Mouse (Mus musculus): ENCODE data around the gene Fam19a1. TPM values are rescaled to one million over a fixed set of nuclear protein-coding genes. Genes with fewer than 3 reads are reported as not detected.

Fam19a1 gene
- total RNA-seq (2021) (not detected), polyA plus RNA-seq (2012; rRNA removed) (not detected in 2 replicates)
- long read RNA-seq = 0 reads

DNA sequence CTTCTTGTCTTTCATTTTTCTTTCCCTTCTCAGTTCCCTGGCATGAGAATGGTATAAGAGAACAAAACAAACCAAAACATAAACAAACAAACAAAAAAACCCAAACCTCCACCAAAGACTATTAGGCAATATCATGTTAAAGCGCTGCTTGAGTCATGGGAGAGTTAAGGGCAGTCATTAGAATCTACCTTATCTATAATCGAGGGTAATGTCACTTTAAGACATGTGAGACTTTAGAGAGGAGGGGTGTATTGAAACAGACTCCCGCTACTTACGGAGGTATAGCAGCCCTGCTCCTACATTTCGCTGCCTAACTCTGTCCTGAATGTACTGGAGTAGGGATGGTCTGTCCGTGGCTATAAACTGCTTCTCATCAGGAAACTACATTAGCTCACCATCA is at the start of gene Fam19a1:
Fam19a1 (plus strand) TSS at position 301 of the 400 bp plus-strand sequence.
- WGBS = 44% methylated on average over 6 of the region's 6 CpGs
- TF ChIP-seq EP300 (IDR thresholded peaks at IDR 0.05; ENCODE audit: insufficient read depth, low read depth, low read length) = no peak
- no peak for TF ChIP-seq POLR2A (IDR thresholded peaks at IDR 0.05; ENCODE audit: insufficient read depth, low read depth, low read length)
- TF ChIP-seq CTCF (IDR thresholded peaks at IDR 0.05) = no peak
- 0 out of 2 replicates have a peak, but pooled peaks cover 1% of the 10 kb centered on the region for H3K27me3 ChIP-seq (ENCODE audit: control insufficient read depth, insufficient read depth, low read length)
- no peaks in the 10 kb centered on the region for H3K36me3 ChIP-seq (ENCODE audit: control insufficient read depth, insufficient read depth, low read length)
- H3K27ac ChIP-seq = no peak within 1 kb of the TSS
- H3K4me1 ChIP-seq (ENCODE audit: control insufficient read depth, insufficient read depth, low read length) = no peaks in the 10 kb centered on the region
- no peak within 1 kb of the TSS for H3K4me3 ChIP-seq
- H3K79me2 ChIP-seq (replicated peaks; ENCODE audit: control insufficient read depth, insufficient read depth, low read length) = no peaks in the 10 kb centered on the region
- no peak within 1 kb of the TSS for H3K9ac ChIP-seq (ENCODE audit: low read depth, low read length)
- intact Hi-C loops (cut with DNase I) = no loop called here
- DNase-seq = no peak

- no peak overlapping the region for H3K4me3 ChIP-seq
- no peak overlapping the region for H3K9ac ChIP-seq (ENCODE audit: low read depth, low read length)
- no peak for TF ChIP-seq EP300 (IDR thresholded peaks at IDR 0.05; ENCODE audit: insufficient read depth, low read depth, low read length)
- TF ChIP-seq POLR2A (IDR thresholded peaks at IDR 0.05; ENCODE audit: insufficient read depth, low read depth, low read length) = no peak
- TF ChIP-seq CTCF (IDR thresholded peaks at IDR 0.05) = no peak
- H3K79me2 ChIP-seq (replicated peaks; ENCODE audit: control insufficient read depth, insufficient read depth, low read length) = no peaks in the 10 kb centered on the region
- H3K4me1 ChIP-seq (ENCODE audit: control insufficient read depth, insufficient read depth, low read length) = no peaks in the 10 kb centered on the region
- WGBS = 41% methylated on average over 4 of the region's 4 CpGs
- H3K27me3 ChIP-seq (ENCODE audit: control insufficient read depth, insufficient read depth, low read length) = no peaks in the 10 kb centered on the region
- H3K27ac ChIP-seq = no peak overlapping the region
- intact Hi-C loops (cut with DNase I) = no loop called here
- H3K36me3 ChIP-seq (ENCODE audit: control insufficient read depth, insufficient read depth, low read length) = no peaks in the 10 kb centered on the region
- DNase-seq = no peak
These were observed 41.9 kb upstream of the Fam19a1 start for GRCm38 (mm10) chr6:96071080-96071479.

GRCm38 (mm10) chr6:96071567-96071966 is 41.4 kb upstream of the Fam19a1 start:
- Histone ChIP-seq H3K27ac (no peak overlapping the region), H3K4me1 (ENCODE audit: control insufficient read depth, insufficient read depth, low read length) (no peaks in the 10 kb centered on the region), H3K36me3 (ENCODE audit: control insufficient read depth, insufficient read depth, low read length) (no peaks in the 10 kb centered on the region), H3K9ac (ENCODE audit: low read depth, low read length) (no peak overlapping the region), H3K4me3 (no peak overlapping the region), H3K27me3 (ENCODE audit: control insufficient read depth, insufficient read depth, low read length) (no peaks in the 10 kb centered on the region), H3K79me2 (replicated peaks; ENCODE audit: control insufficient read depth, insufficient read depth, low read length) (no peaks in the 10 kb centered on the region)
- intact Hi-C loops (cut with DNase I) = no loop called here
- TF ChIP-seq EP300 (IDR thresholded peaks at IDR 0.05; ENCODE audit: insufficient read depth, low read depth, low read length) (no peak), POLR2A (IDR thresholded peaks at IDR 0.05; ENCODE audit: insufficient read depth, low read depth, low read length) (no peak), CTCF (IDR thresholded peaks at IDR 0.05) (no peak)
- DNase-seq = no peak

DNA sequence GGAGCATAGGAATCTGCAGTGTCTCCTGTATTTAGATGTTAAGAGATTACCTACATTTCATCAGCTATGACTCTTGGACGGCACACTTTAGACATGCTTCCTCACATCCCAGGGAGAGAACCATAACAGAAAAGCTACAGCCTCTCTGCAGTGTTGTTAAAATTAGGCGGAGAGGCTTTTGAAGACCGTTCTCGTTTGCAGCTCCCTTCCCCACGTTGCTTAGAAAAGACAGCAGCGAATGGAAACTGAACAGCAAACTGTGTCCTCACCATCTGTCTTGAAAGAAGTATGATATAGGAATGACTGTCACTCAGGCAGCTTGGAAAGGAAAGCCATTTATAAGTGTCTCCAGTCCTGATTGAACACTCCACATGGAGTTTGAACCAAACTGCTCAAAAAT is 23.0 kb upstream of the Fam19a1 start:
- no peak for TF ChIP-seq EP300 (IDR thresholded peaks at IDR 0.05; ENCODE audit: insufficient read depth, low read depth, low read length)
- TF ChIP-seq CTCF (IDR thresholded peaks at IDR 0.05) = no peak
- no peak for TF ChIP-seq POLR2A (IDR thresholded peaks at IDR 0.05; ENCODE audit: insufficient read depth, low read depth, low read length)
- Histone ChIP-seq H3K27ac (no peak overlapping the region), H3K4me1 (ENCODE audit: control insufficient read depth, insufficient read depth, low read length) (no peaks in the 10 kb centered on the region), H3K27me3 (ENCODE audit: control insufficient read depth, insufficient read depth, low read length) (no peaks in the 10 kb centered on the region), H3K79me2 (replicated peaks; ENCODE audit: control insufficient read depth, insufficient read depth, low read length) (no peaks in the 10 kb centered on the region), H3K9ac (ENCODE audit: low read depth, low read length) (no peak overlapping the region), H3K36me3 (ENCODE audit: control insufficient read depth, insufficient read depth, low read length) (no peaks in the 10 kb centered on the region), H3K4me3 (no peak overlapping the region)
- 79% methylated on average over 6 of the region's 6 CpGs for WGBS
- intact Hi-C loops (cut with DNase I) = no loop called here
- no peak for DNase-seq

DNA sequence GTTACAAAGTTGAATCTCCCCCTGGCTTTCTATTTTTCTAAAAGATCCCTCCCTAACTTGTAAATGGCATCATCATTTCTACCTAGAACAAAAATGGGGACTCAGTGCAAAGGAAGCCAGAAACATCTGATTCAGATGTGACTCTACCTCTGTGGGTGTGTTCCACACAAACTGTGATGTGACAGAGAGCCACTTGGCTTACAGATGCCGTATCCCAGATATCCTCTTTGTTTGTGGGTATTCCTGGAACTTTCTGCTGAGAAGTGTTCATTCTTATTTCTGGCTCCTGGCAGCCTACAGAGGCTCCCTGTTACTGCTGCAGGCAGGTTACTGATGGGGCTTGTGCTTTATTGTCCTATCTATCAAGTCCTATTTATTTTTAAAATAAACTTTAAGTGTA is 19.2 kb upstream of the Fam19a1 start:
- no peak for DNase-seq
- Histone ChIP-seq H3K9ac (ENCODE audit: low read depth, low read length) (no peak overlapping the region), H3K27ac (no peak overlapping the region), H3K36me3 (ENCODE audit: control insufficient read depth, insufficient read depth, low read length) (no peaks in the 10 kb centered on the region), H3K4me3 (no peak overlapping the region), H3K79me2 (replicated peaks; ENCODE audit: control insufficient read depth, insufficient read depth, low read length) (no peaks in the 10 kb centered on the region), H3K4me1 (ENCODE audit: control insufficient read depth, insufficient read depth, low read length) (no peaks in the 10 kb centered on the region), H3K27me3 (ENCODE audit: control insufficient read depth, insufficient read depth, low read length) (no peaks in the 10 kb centered on the region)
- 77% methylated on average over 1 of the region's 1 CpGs for WGBS
- TF ChIP-seq CTCF (IDR thresholded peaks at IDR 0.05) = no peak
- no peak for TF ChIP-seq EP300 (IDR thresholded peaks at IDR 0.05; ENCODE audit: insufficient read depth, low read depth, low read length)
- no peak for TF ChIP-seq POLR2A (IDR thresholded peaks at IDR 0.05; ENCODE audit: insufficient read depth, low read depth, low read length)
- intact Hi-C loops (cut with DNase I) = no loop called here

DNA sequence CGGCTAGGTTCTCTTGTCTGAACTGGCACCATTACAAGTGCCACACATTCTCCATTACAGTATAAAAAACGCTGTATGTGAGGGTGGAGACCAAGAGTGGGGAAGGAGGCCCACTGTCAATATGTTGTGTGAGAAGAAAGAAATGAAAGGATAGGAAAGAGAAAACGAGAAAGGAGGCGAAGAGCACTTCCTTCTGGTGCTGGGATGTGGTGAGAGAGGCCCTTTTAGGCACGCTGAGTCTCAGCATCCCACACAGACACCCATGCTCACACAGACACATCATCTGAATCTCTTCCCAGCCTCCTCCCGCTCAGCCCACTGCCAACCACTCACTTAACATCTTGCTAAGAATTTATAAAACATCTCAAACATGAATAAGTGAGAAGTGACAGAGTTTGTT is 14.7 kb upstream of the Fam19a1 start:
- no peak for TF ChIP-seq EP300 (IDR thresholded peaks at IDR 0.05; ENCODE audit: insufficient read depth, low read depth, low read length)
- TF ChIP-seq CTCF (IDR thresholded peaks at IDR 0.05) = no peak
- no peak for TF ChIP-seq POLR2A (IDR thresholded peaks at IDR 0.05; ENCODE audit: insufficient read depth, low read depth, low read length)
- intact Hi-C loops (cut with DNase I) = no loop called here
- no peaks in the 10 kb centered on the region for H3K27me3 ChIP-seq (ENCODE audit: control insufficient read depth, insufficient read depth, low read length)
- no peaks in the 10 kb centered on the region for H3K79me2 ChIP-seq (replicated peaks; ENCODE audit: control insufficient read depth, insufficient read depth, low read length)
- no peak overlapping the region for H3K9ac ChIP-seq (ENCODE audit: low read depth, low read length)
- WGBS = 65% methylated on average over 6 of the region's 6 CpGs
- H3K4me3 ChIP-seq = no peak overlapping the region
- no peak overlapping the region for H3K27ac ChIP-seq
- no peak for DNase-seq
- H3K36me3 ChIP-seq (ENCODE audit: control insufficient read depth, insufficient read depth, low read length) = no peaks in the 10 kb centered on the region
- H3K4me1 ChIP-seq (ENCODE audit: control insufficient read depth, insufficient read depth, low read length) = no peaks in the 10 kb centered on the region

Data from heart, adult 2 months (tissue).